Mouse (Mus musculus) small intestine, adult 2 months (tissue): ENCODE data around the gene Lrig1.

Experiments used
- CTCF ChIP-seq: fragments of 200-500 bp; IDR thresholded peaks from 2 replicates; pipeline ENCODE4 v1.5.1; 2012; ENCODE audit warnings: low read depth, mild to moderate bottlenecking, control low read depth, inconsistent platforms, low read length, moderate library complexity, mixed read lengths; ENCODE audit not compliant: insufficient replicate concordance, insufficient read length; ENCODE audit errors: extremely low read depth
- POLR2A ChIP-seq: fragments of 200-500 bp; IDR thresholded peaks from 2 replicates; pipeline ENCODE4 v1.6.1; 2012; ENCODE audit warnings: low read depth, mild to moderate bottlenecking, control low read depth, inconsistent platforms, low read length, moderate library complexity

- TF ChIP-seq CTCF (no peak), POLR2A (no peak)
Measured at GRCm38 (mm10) chr6:94584147-94584695, 115.7 kb downstream of the Lrig1 start.
